Mouse (Mus musculus) stomach, adult 2 months (tissue): ENCODE measurements around the gene Cyb561. TPM values are rescaled to one million over a fixed set of nuclear protein-coding genes. Genes with fewer than 3 reads are reported as not detected.

Experiments
- polyA plus RNA-seq: library from polyadenylated mRNA; depleted of rRNA; stranded (reverse); fragments of >200 nt; gene quantifications from 2 replicates; pipeline ENCODE4 v1.2.3, GENCODE M21; 2012; rRNA removed

Gene Cyb561
- 31.9 and 33.5 TPM in 2 replicates for polyA plus RNA-seq

GRCm38 (mm10) chr11:105952911-105953386, at the start of gene Cyb561:
Gene Cyb561 (minus strand): TSS chr11:105953336.

GRCm38 (mm10) chr11:105994375-105994774, 41.2 kb upstream of the Cyb561 start, which contains the start of gene Ace3:
Gene Ace3 (plus strand): TSS chr11:105994675.

GRCm38 (mm10) chr11:105967741-105968574, 14.8 kb upstream of the Cyb561 start, which contains the start of gene Ace:
Gene Ace (plus strand): TSS chr11:105967945.

Other genes with a start within 250 kb of the Cyb561 start
- 13.9 and 18.2 TPM in 2 replicates for gene Ace, start 14.6 kb upstream of the Cyb561 start, polyA plus RNA-seq
- not detected in 2 replicates for gene Ace3, start 41.3 kb upstream of the Cyb561 start, polyA plus RNA-seq
- gene Kcnh6, start 54.8 kb upstream of the Cyb561 start, polyA plus RNA-seq: 0.65 and 1.2 TPM in 2 replicates
- gene Dcaf7, start 83.5 kb upstream of the Cyb561 start, polyA plus RNA-seq: 14.8 and 35.7 TPM in 2 replicates
- gene Taco1, start 112.7 kb upstream of the Cyb561 start, polyA plus RNA-seq: 5.4 and 5.7 TPM in 2 replicates
- 6.8 and 9.2 TPM in 2 replicates for gene Map3k3, start 131.3 kb upstream of the Cyb561 start, polyA plus RNA-seq
- gene Gm10840, start 207.5 kb upstream of the Cyb561 start, polyA plus RNA-seq: not detected in 2 replicates
- 7.9 and 9.8 TPM in 2 replicates for gene Limd2, start 207.5 kb upstream of the Cyb561 start, polyA plus RNA-seq
- 7.9 and 8.4 TPM in 2 replicates for gene Strada, start 248.8 kb upstream of the Cyb561 start, polyA plus RNA-seq